Mouse (Mus musculus) WW6 (cell line): ENCODE measurements around the gene Agt.

Experiments
- DNase-seq: peaks from one replicate; pipeline ENCODE4 v3.0.0-alpha.2; 2013; ENCODE audit warnings: low read depth, low spot score

The Agt gene

DNA sequence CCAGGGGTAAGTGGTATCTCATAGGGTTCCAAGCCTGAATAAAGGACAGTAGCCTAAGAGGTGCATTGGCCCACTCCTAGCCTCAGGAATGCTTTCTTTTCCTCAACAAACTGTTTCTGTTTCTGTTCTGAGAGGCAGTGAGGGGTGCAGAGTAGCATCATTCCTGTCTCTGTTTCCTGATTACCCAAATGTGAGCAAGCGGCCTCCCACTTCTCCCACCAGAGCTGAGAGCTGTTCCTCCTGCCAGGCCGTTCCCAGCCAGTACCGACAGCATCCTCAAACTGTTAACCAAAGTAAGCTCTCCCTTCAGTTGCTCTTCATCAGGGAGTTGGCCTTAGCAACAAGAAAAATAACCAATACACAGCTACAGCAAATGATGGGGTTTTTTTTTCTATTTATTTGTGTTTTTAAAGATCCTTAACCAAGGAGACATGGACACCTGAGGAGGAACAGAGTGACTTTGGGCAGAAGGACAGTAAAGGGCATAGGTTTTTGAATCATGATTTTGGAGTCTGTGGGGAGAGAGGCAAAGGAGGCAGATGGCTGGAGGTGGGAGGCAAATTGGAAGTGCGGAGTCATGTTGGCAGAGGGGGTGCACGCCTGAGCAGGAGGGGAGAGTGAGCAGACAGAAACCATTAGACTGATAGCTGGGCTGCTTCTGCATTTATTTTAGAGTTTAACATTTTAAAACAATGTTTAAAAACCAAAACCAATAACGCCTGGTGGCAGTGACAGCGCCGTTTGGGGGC lies 61.8 kb downstream of the Agt start:
- DNase-seq, result no peak
